Mouse (Mus musculus): ENCODE results near the gene Dnaaf1.
A peak's percentile ranks its signal among the peaks of the same experiment; 100 is the strongest.

Dnaaf1 gene

DNA sequence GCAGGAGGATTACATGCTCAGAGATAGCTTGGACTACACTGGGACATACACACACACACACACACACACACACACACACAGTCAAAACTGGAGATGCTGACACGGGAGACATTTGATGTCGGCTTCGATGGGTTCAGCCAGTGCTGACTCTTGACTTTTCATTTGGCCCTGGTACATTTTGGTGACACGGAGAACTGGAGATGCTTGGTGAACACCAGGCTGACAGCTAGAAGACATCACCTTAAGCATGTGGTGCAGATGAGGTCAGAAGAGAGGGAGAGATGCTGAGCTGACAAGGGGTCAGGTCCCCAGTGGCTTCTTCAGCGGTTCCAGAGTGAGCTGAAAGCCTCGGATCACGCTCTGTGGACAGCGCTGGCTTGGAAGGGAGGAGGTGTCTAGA is 48.0 kb downstream of the Dnaaf1 start:
- ATAC-seq (ENCODE audit: low TSS enrichment) = no peak

DNA sequence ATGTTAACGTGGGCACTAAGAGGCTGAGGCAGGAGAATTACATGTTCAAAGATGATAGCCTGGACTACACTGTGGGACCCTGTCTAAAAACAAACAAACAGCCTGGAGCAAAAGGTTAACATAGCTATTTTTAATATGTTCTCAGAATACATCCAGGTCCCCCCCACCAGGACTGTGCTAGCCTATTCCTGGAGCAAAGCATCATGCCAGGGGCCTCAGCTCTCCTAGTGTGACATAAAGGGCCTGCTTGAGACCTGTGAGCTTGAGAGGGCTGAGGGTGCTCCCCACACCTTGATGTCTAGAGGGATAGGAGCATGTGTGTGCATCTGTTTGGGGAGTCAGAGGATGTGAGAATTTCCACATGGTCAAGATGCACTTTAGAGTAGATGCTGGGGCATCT is 48.7 kb downstream of the Dnaaf1 start:
- ATAC-seq (ENCODE audit: low TSS enrichment) = no peak

DNA sequence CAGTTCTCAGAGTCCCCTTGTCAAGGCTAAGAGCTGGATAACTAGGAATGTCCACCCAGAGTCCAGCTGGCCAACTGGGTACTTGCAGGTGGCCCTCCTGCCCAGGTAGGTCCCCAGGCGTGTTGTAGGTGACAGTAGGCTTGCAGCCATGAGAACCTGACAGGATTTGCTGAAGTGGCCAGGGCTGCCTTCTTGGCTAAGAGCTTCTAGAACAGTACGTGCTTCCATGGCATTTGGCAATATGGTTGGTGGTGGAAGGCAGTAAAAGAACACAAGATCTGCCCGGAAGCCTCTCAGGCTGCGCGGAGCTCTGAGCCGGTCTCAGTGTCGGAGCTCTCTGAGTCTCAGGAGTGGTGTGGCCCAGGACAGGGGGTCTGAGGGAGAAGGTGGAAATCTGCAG is 49.9 kb downstream of the Dnaaf1 start:
- ATAC-seq (ENCODE audit: low TSS enrichment) = no peak

GRCm38 (mm10) chr8:119625788-119626187 is 50.8 kb downstream of the Dnaaf1 start:
- ATAC-seq (ENCODE audit: low TSS enrichment) = no peak

- ATAC-seq (ENCODE audit: low TSS enrichment) = no peak
Observed at GRCm38 (mm10) chr8:119627199-119627598, 52.2 kb downstream of the Dnaaf1 start.

DNA sequence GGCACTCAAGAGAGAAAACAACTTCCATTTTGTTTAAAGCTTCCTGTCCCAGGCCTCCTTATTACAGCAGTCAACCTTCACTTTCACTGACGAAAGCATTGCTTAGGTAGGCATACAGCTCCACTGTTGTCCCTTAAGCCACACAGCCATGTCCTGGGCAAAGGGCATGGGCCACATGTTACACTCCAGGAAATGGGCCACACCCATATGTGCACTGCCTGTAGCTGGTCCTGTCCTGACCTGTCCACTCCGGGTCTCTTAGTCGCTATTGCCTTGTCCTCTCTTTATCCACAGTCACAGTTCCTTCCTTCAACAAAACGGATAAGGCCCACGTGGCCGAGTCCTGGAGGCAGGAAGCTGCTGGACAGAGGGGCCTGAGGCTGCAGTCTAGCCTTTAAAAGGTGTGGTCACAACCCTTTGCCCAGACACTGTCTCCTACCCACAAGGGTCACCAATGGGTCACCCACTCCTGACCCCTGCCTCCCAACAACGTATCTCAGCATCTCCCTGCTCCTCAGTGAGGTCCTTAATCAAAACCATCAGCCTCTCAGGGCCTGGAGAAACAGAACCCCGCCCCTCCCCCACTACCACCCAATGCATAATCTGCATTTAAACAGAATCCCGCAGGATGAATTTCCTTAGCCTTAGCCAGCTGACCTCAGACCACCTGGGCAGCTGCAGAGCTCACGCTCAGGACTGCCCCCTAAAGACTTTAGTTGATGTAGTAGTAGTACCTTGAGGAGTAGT is 52.8 kb downstream of the Dnaaf1 start:
- no peak for ATAC-seq (ENCODE audit: low TSS enrichment)

- ATAC-seq (ENCODE audit: low TSS enrichment) = no peak
Observed at GRCm38 (mm10) chr8:119630841-119631240, 55.8 kb downstream of the Dnaaf1 start.

- no peak for ATAC-seq (ENCODE audit: low TSS enrichment)
Observed at GRCm38 (mm10) chr8:119632246-119632645, 57.2 kb downstream of the Dnaaf1 start.

DNA sequence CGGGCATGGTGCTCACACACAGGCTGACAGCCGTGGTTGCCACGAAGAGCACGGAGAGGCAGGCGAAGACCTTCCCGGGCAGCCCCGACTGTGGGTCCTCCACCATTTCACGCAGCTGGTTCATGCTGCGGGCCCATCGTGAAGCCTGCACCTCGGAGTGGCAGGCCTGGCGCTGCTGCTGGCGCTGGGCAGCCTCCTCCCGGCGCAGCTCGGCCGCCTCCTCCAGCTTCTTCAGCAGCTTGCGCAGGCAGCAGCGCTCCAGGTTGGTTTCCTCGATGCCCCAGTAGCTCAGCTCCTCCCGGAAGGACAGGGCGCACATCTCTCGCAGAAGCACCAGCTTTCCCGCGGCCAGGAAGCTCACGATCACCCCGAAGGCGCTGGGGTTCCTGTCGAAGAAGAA is 57.9 kb downstream of the Dnaaf1 start:
- peak; percentile 51 for ATAC-seq (ENCODE audit: low TSS enrichment)

DNA sequence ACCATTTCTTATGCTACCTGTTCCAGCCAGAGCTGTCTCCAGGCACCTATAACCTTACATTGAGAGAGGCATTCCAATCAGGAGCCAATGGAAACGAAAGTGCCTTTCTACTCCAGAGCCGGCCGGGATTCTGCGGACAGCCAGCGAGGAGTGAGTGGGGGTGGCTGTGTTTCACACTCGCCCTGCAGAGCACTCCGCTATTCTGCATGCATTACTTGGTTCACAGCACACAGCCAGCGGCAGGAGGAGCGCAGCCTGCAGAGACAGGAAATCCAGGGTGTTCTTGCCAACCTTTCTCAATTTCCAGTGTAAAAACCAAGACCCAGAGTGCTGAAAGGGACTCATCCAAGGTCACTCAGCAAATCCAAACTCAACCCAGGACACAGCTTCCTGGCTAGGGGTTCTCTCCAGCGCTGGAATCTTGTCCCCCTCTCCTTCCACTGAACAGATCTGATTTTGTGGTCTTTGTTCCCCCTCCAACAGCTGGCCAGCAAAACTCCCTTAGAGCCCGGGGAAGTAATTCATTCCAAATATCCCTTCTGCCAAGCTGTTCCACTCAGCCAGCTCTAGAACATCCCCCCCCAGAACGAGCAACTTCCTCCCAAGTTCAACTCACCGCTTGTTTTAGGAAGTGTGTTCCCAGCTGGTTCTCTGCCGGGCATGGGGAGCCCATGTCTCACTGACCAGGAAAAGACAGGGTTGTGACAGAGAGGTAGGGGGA is 59.7 kb downstream of the Dnaaf1 start:
- ATAC-seq (ENCODE audit: low TSS enrichment) = peak; percentile 81

DNA sequence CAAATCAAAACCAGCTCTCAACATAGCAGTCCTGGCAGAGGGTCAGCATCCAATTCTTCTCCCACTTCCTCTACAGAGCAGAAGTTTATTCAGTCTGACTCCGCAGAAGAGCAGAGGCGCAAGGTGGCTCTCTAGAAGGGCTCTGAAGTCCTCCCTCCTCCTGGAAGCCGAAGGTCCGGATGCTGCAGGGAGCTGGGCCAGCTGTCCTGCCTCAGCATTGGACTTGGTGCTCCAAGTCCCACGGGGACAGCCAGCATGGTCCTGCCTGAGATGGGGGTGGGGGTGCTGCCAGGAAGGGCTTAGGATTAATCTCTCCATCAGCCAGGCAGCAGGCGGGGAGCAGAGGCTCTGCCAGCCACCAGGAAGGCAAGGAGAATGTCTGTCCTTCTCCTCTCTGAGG is 60.3 kb downstream of the Dnaaf1 start, which contains the start of gene Kcng4:
TSS of gene Kcng4 (minus strand) at position 303 of the 400 bp plus-strand sequence.
- no peak for ATAC-seq (ENCODE audit: low TSS enrichment)

GRCm38 (mm10) chr8:119635958-119636357 is 60.9 kb downstream of the Dnaaf1 start:
- ATAC-seq (ENCODE audit: low TSS enrichment) = peak; percentile 54

DNA sequence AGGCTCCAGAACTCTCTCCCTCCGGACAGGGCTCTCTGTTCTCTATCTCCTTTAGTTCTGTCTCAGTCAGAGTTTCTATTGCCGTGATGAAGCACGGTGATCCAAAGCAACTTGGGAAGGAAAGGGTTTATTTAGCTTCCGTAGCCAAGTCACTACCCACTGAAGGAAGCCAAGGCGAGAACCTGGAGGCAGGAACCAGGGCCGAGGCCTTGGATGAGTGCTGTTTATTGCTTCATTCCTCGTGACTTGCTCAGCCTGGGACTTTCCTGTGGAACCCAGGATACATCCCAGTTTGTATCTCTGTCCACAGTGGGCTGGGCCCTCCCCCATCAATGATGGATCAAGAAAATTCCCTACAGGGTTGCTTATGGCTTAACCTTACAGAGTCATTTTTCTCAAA is 61.7 kb downstream of the Dnaaf1 start:
- no peak for ATAC-seq (ENCODE audit: low TSS enrichment)

DNA sequence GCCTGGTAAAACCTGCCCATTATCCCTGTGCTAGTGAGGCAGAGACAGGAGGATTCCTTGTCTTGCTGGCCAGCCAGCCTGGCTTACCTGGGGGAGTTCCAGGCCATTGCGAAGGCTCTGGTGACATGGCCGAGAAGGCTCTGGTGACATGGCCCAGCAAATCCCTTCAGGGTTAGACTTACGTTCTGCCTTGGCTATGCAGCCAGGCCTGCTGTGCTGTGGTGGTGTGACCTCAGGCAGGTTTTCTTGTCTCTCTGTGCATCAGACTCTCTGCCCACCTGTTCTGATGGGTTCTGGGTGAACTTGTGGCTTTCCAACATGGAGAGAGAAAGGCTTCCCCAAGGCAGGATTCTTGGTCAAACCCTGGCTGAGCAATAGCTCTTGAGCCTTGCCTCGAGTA is 62.3 kb downstream of the Dnaaf1 start:
- ATAC-seq (ENCODE audit: low TSS enrichment) = no peak

GRCm38 (mm10) chr8:119638261-119638660 is 63.2 kb downstream of the Dnaaf1 start:
- no peak for ATAC-seq (ENCODE audit: low TSS enrichment)

GRCm38 (mm10) chr8:119639798-119640197 is 64.8 kb downstream of the Dnaaf1 start:
- ATAC-seq (ENCODE audit: low TSS enrichment) = no peak

DNA sequence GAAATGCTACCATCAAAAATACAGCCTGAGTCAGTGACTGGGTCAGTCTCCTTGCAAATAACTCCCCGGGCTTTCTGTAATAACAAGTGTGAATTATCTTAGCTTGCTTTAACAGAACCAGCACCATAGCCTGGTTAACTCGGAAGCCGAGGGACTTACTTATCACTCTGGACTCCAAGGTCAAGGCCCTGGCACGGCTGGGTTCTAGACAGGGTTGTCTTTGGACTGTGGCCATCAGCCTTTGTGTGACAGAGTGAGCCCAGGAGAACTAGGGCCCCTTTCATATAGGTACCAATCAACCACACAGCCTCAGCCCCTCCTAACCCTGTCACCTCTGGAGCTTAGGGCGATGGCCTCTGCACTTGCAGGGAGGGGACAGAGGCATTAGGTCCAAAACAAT is 66.0 kb downstream of the Dnaaf1 start:
- no peak for ATAC-seq (ENCODE audit: low TSS enrichment)

DNA sequence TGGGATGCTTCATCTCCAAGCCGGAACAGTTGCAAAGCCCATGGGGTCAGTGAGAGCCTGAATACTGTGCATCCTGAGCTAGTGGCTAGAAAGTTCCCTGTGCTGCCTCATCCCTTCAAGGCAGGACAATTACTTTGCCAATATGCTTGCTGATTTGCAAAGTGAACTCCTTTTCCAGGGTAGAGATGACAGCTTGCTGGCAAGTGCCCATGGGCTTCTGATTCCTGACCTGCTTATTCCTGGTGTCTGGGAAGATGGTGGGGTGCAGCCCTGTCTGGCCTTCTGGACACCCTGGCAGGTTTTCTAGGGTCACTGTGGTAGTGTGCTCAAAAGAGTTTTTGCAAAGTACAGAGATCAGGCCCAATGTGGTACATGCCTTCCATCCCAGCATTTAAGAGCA is 67.9 kb downstream of the Dnaaf1 start:
- no peak for ATAC-seq (ENCODE audit: low TSS enrichment)

DNA sequence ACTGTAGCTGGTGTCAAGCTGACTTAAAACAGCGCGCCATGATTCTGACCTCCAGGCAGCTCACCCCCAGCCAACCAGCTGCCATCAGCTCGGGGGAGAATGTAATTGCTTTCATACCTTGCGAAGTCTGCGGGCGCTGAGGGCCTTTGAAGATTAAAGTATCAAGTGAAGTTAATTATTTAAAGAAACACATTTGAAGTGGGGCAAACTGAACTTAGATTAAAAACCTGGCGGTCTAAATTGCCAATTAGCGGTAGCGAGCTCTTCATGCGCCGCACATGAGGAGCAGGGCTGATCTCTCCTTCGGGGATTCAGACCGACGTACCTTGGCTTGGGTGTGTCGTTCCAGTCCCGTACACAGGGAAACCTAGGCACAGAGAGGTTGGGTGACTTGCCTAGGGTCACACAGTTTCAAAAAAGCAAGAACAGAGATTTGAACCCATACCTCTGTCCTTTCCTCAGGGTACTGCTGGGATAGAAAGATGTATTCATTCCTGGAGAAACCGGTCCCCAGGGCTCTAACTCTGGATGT is 69.5 kb downstream of the Dnaaf1 start:
- no peak for ATAC-seq (ENCODE audit: low TSS enrichment)

DNA sequence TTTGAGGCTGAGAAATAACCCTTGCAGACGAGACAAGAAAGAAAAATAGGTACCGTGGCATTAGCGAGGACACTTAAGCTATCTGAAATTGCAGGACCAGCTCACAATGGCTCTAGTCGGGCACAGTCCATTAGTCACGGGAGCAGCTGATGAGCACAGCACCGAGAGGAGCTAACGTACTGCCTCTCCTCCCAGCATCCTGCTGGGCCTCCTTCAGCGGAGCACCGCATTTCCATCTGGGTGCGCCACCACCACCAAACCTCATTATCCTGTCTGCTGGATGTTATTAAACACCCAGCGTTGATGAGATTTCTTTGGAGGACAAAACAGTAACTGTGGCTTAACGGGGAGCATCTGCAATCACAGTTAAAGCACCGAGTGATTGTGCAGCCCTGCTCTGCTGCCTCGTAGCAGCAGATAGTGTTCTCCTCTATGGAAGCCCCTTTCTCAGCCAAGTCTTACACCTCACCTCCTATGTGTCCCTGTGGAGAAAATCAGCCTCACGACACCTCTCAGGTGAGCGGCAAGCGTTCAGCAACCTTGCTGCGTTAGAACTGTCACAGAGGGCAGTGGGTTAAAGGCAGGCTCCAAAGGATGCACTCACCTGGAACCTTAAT is 70.1 kb downstream of the Dnaaf1 start:
- ATAC-seq (ENCODE audit: low TSS enrichment) = no peak

- no peak for ATAC-seq (ENCODE audit: low TSS enrichment)
Observed at GRCm38 (mm10) chr8:119646197-119646596, 71.2 kb downstream of the Dnaaf1 start.

GRCm38 (mm10) chr8:119646846-119647245 is 71.8 kb downstream of the Dnaaf1 start:
- no peak for ATAC-seq (ENCODE audit: low TSS enrichment)
